In genomic region chr4:43454041-43454836, GRCm38 (mm10) we compare ENCODE assay signal across 8 mouse cellular contexts. TPM values are rescaled to one million over a fixed set of nuclear protein-coding genes. Genes with fewer than 3 reads are reported as not detected.
A peak's percentile ranks its signal among the peaks of the same experiment; 100 is the strongest.
DNase-seq lines count a peak whose midpoint lies in the region; ATAC-seq lines count a peak whose summit lies in the region.

TSS of gene Cd72 (minus strand) at chr4:43454628.

- peaks cover 31% of the 10 kb centered on the region for H3K4me1 ChIP-seq in heart, embryonic 10.5 days
- H3K4me1 ChIP-seq in hindbrain, embryonic 12.5 days: peaks cover 15% of the 10 kb centered on the region

- ATAC-seq in hindbrain, embryonic 12.5 days (ENCODE audit: low FRiP score): no peak
- peak; percentile 82 for ATAC-seq in megakaryocyte, adult 5-6 weeks (ENCODE audit: poor library complexity, severe bottlenecking)

- no peaks in the 10 kb centered on the region for H3K36me3 ChIP-seq in heart, embryonic 10.5 days
- H3K36me3 ChIP-seq in hindbrain, embryonic 12.5 days: no peaks in the 10 kb centered on the region
- H3K36me3 ChIP-seq in splenic B cell, adult 2 months (ENCODE audit: control insufficient read depth, insufficient read depth, low read length, poor library complexity, severe bottlenecking): peaks cover 11% of the 10 kb centered on the region; the same call in 1 of the 2 replicates

- intact Hi-C loops in heart, postnatal 36 days (cut with DNase I): no loop called here

- no peaks in the 10 kb centered on the region for H3K9me3 ChIP-seq in heart, embryonic 10.5 days
- no peaks in the 10 kb centered on the region for H3K9me3 ChIP-seq in hindbrain, embryonic 12.5 days (replicated peaks)

- 26% methylated on average over 20 of the region's 20 CpGs for WGBS in heart, embryonic 10.5 days
- 33% methylated on average over 20 of the region's 20 CpGs for WGBS in hindbrain, embryonic 12.5 days

- no peak for DNase-seq in heart, embryonic 10.5 days (ENCODE audit: low spot score)
- DNase-seq in heart, postnatal 36 days: no peak
- peak; percentile 40 for DNase-seq in brain, adult 2 months (ENCODE audit: low read depth, low spot score)
- DNase-seq in splenic B cell, adult 2 months (ENCODE audit: low read depth, low spot score): peak; percentile 91
- DNase-seq in urinary bladder, postnatal 4 days (ENCODE audit: low spot score in 2 of 2): no peak
- DNase-seq in MN1 (ENCODE audit: low spot score): no peak

- peak within 1 kb of the TSS; percentile 50 for H3K4me2 ChIP-seq in hindbrain, embryonic 12.5 days (replicated peaks)

- H3K27me3 ChIP-seq in heart, embryonic 10.5 days (ENCODE audit: insufficient read depth, poor library complexity, severe bottlenecking): peaks cover 61% of the 10 kb centered on the region
- peaks cover 27% of the 10 kb centered on the region for H3K27me3 ChIP-seq in hindbrain, embryonic 12.5 days
- H3K27me3 ChIP-seq in splenic B cell, adult 2 months (ENCODE audit: control insufficient read depth, insufficient read depth, low read length, poor library complexity, severe bottlenecking): no peaks in the 10 kb centered on the region

- peak within 1 kb of the TSS; percentile 56 for H3K4me3 ChIP-seq in heart, embryonic 10.5 days
- H3K4me3 ChIP-seq in hindbrain, embryonic 12.5 days: peak within 1 kb of the TSS; percentile 15

- no peak within 1 kb of the TSS for H3K9ac ChIP-seq in hindbrain, embryonic 12.5 days

- no peak within 1 kb of the TSS; the same call in 1 of the 2 replicates for H3K27ac ChIP-seq in heart, embryonic 10.5 days
- no peak within 1 kb of the TSS for H3K27ac ChIP-seq in hindbrain, embryonic 12.5 days

RNA-seq across cellular contexts. Expression of gene Cd72, which starts in this region (rescaled TPM):
- polyA plus RNA-seq in heart, embryonic 10.5 days (2016; fragmentation: Nextera tagmentation; extraction: Ambion mirVana): 0.70 and 1.4 TPM in 2 replicates
- 1 to 10 TPM in 1 of 2 experiments, under 1 TPM in 1; 0.89 to 1.6 TPM for total RNA-seq in heart, postnatal 36 days (2021)
- 2.0 and 3.8 TPM in 2 replicates for polyA plus RNA-seq in hindbrain, embryonic 12.5 days (2016; fragmentation: Nextera tagmentation; extraction: Ambion mirVana)
- total RNA-seq in megakaryocyte, adult 5-6 weeks (2015): 0.57 and 2.5 TPM in 2 replicates
- 3.0 and 3.5 TPM in 2 replicates for total RNA-seq in megakaryocyte, adult 5-6 weeks (2017)

Comparison
In these comparisons a context has a peak if more than half of its experiments do, and no peak if none do; other contexts are left out.
1. DNase-seq: peak in brain, adult 2 months (single experiment) and splenic B cell, adult 2 months (single experiment); none in heart, embryonic 10.5 days (single experiment), heart, postnatal 36 days (0 of 2), urinary bladder, postnatal 4 days (0 of 2) and MN1 (single experiment).